Mouse (Mus musculus): ENCODE measurements at regions not wholly inside any gene's neighbourhood (a gene's known extent, or its start where the extent isn't known, plus 50 kb on each side); places are given as distances from the start of the nearest gene placed in this dataset.
A peak's percentile ranks its signal among the peaks of the same experiment; 100 is the strongest.

- no peak for DNase-seq (ENCODE audit: low spot score)
Measured at GRCm38 (mm10) chr15:69165482-69165801, 2664.7 kb upstream of the Lrrc6 start.

- peak; percentile 38 for DNase-seq (ENCODE audit: low spot score)
Measured at GRCm38 (mm10) chr15:69164581-69165481, 2664.1 kb upstream of the Lrrc6 start.

- no peak for DNase-seq (ENCODE audit: low spot score)
Measured at GRCm38 (mm10) chr15:69161036-69161435, 2660.3 kb upstream of the Lrrc6 start.

GRCm38 (mm10) chr15:69158124-69158523 is 2657.4 kb upstream of the Lrrc6 start:
- no peak for DNase-seq (ENCODE audit: low spot score)

Data from retina, embryonic 14.5 days (tissue).